Mouse (Mus musculus): ENCODE measurements around the gene 1700001P01Rik. TPM values are rescaled to one million over a fixed set of nuclear protein-coding genes. Genes with fewer than 3 reads are reported as not detected.

The 1700001P01Rik gene
- polyA plus RNA-seq (2015; fragmentation: Nextera tagmentation; extraction: Ambion mirVana), result 0.83 TPM in 1 of 2 replicates, not detected in the other

- 57% methylated on average over 17 of the region's 17 CpGs for WGBS
- no peak within 1 kb of the TSS for H3K4me2 ChIP-seq (replicated peaks)
- H3K4me1 ChIP-seq, result peaks cover 12% of the 10 kb centered on the region
- no peaks in the 10 kb centered on the region for H3K27me3 ChIP-seq
- no peak within 1 kb of the TSS for H3K4me3 ChIP-seq
- no peak within 1 kb of the TSS for H3K9ac ChIP-seq
- H3K36me3 ChIP-seq, result peaks cover 57% of the 10 kb centered on the region
- no peak within 1 kb of the TSS for H3K27ac ChIP-seq
- H3K9me3 ChIP-seq, result no peaks in the 10 kb centered on the region
- no peak for ATAC-seq (ENCODE audit: low FRiP score, low read depth)
Observed at GRCm38 (mm10) chr11:97775808-97776496, at the start of gene 1700001P01Rik. 1700001P01Rik (minus strand) TSS chr11:97775918.

- 81% methylated on average over 10 of the region's 10 CpGs for WGBS
- H3K27ac ChIP-seq, result no peak overlapping the region
- H3K4me3 ChIP-seq, result no peak overlapping the region
- no peak overlapping the region for H3K4me2 ChIP-seq (replicated peaks)
- no peak overlapping the region for H3K9ac ChIP-seq
- no peaks in the 10 kb centered on the region for H3K27me3 ChIP-seq
- H3K4me1 ChIP-seq, result no peaks in the 10 kb centered on the region
- no peak for ATAC-seq (ENCODE audit: low FRiP score, low read depth)
- H3K9me3 ChIP-seq, result no peaks in the 10 kb centered on the region
- H3K36me3 ChIP-seq, result peaks cover 91% of the 10 kb centered on the region
Observed at GRCm38 (mm10) chr11:97825295-97825694, 49.6 kb upstream of the 1700001P01Rik start.

- Histone ChIP-seq H3K9me3 (no peaks in the 10 kb centered on the region), H3K27me3 (no peaks in the 10 kb centered on the region), H3K4me3 (no peak overlapping the region), H3K27ac (no peak overlapping the region), H3K36me3 (peaks cover 91% of the 10 kb centered on the region), H3K4me1 (peaks cover 2% of the 10 kb centered on the region; the same call in 1 of the 2 replicates), H3K4me2 (replicated peaks) (no peak overlapping the region), H3K9ac (no peak overlapping the region)
- ATAC-seq (ENCODE audit: low FRiP score, low read depth), result no peak
- WGBS, result 69% methylated on average over 6 of the region's 6 CpGs
Observed at GRCm38 (mm10) chr11:97824895-97825294, 49.2 kb upstream of the 1700001P01Rik start.

GRCm38 (mm10) chr11:97824168-97824567 is 48.5 kb upstream of the 1700001P01Rik start:
- H3K27me3 ChIP-seq, result no peaks in the 10 kb centered on the region
- H3K9ac ChIP-seq, result no peak overlapping the region
- H3K4me1 ChIP-seq, result peaks cover 5% of the 10 kb centered on the region; the same call in 1 of the 2 replicates
- peaks cover 91% of the 10 kb centered on the region for H3K36me3 ChIP-seq
- H3K4me3 ChIP-seq, result no peak overlapping the region
- 96% methylated on average over 11 of the region's 11 CpGs for WGBS
- H3K9me3 ChIP-seq, result no peaks in the 10 kb centered on the region
- no peak for ATAC-seq (ENCODE audit: low FRiP score, low read depth)
- H3K4me2 ChIP-seq (replicated peaks), result no peak overlapping the region
- no peak overlapping the region for H3K27ac ChIP-seq

- Histone ChIP-seq H3K4me1 (peaks cover 14% of the 10 kb centered on the region), H3K27ac (no peak overlapping the region), H3K9ac (0 out of 2 replicates have a peak overlapping the region, but pooled peaks have one; percentile 31), H3K36me3 (peaks cover 92% of the 10 kb centered on the region), H3K9me3 (no peaks in the 10 kb centered on the region), H3K4me3 (no peak overlapping the region), H3K4me2 (replicated peaks) (no peak overlapping the region), H3K27me3 (no peaks in the 10 kb centered on the region)
- WGBS, result 79% methylated on average over 20 of the region's 20 CpGs
- ATAC-seq (ENCODE audit: low FRiP score, low read depth), result no peak
Observed at GRCm38 (mm10) chr11:97822840-97823603, 47.3 kb upstream of the 1700001P01Rik start.

- no peaks in the 10 kb centered on the region for H3K27me3 ChIP-seq
- 93% methylated on average over 8 of the region's 8 CpGs for WGBS
- H3K4me1 ChIP-seq, result peaks cover 29% of the 10 kb centered on the region
- peaks cover 92% of the 10 kb centered on the region for H3K36me3 ChIP-seq
- H3K9me3 ChIP-seq, result no peaks in the 10 kb centered on the region
- H3K4me3 ChIP-seq, result no peak overlapping the region
- no peak for ATAC-seq (ENCODE audit: low FRiP score, low read depth)
- no peak overlapping the region for H3K4me2 ChIP-seq (replicated peaks)
- no peak overlapping the region for H3K9ac ChIP-seq
- H3K27ac ChIP-seq, result no peak overlapping the region
Observed at GRCm38 (mm10) chr11:97821401-97822064, 45.8 kb upstream of the 1700001P01Rik start.

GRCm38 (mm10) chr11:97820840-97821239 is 45.1 kb upstream of the 1700001P01Rik start:
- Histone ChIP-seq H3K4me2 (replicated peaks) (no peak overlapping the region), H3K9me3 (no peaks in the 10 kb centered on the region), H3K27me3 (no peaks in the 10 kb centered on the region), H3K27ac (no peak overlapping the region), H3K9ac (no peak overlapping the region), H3K4me3 (no peak overlapping the region), H3K36me3 (peaks cover 92% of the 10 kb centered on the region), H3K4me1 (peaks cover 36% of the 10 kb centered on the region)
- 71% methylated on average over 4 of the region's 4 CpGs for WGBS
- no peak for ATAC-seq (ENCODE audit: low FRiP score, low read depth)

GRCm38 (mm10) chr11:97819923-97820322 is 44.2 kb upstream of the 1700001P01Rik start:
- Histone ChIP-seq H3K4me1 (peaks cover 45% of the 10 kb centered on the region), H3K36me3 (peaks cover 92% of the 10 kb centered on the region), H3K27me3 (no peaks in the 10 kb centered on the region), H3K4me3 (no peak overlapping the region), H3K27ac (no peak overlapping the region), H3K9ac (no peak overlapping the region), H3K9me3 (no peaks in the 10 kb centered on the region), H3K4me2 (replicated peaks) (no peak overlapping the region)
- ATAC-seq (ENCODE audit: low FRiP score, low read depth), result no peak
- WGBS, result 63% methylated on average over 5 of the region's 5 CpGs

- Histone ChIP-seq H3K27ac (no peak overlapping the region), H3K9ac (no peak overlapping the region)
- 52% methylated on average over 4 of the region's 4 CpGs for WGBS
Observed at GRCm38 (mm10) chr11:97819102-97819501, 43.4 kb upstream of the 1700001P01Rik start.

GRCm38 (mm10) chr11:97818571-97818970 is 42.9 kb upstream of the 1700001P01Rik start:
- Histone ChIP-seq H3K9ac (peak overlapping the region; percentile 20; the same call in 1 of the 2 replicates), H3K27me3 (no peaks in the 10 kb centered on the region), H3K36me3 (peaks cover 94% of the 10 kb centered on the region), H3K4me2 (replicated peaks) (no peak overlapping the region), H3K4me3 (no peak overlapping the region), H3K9me3 (no peaks in the 10 kb centered on the region), H3K4me1 (peaks cover 46% of the 10 kb centered on the region), H3K27ac (peak overlapping the region; percentile 72; the same call in 1 of the 2 replicates)
- 10% methylated on average over 4 of the region's 4 CpGs for WGBS
- ATAC-seq (ENCODE audit: low FRiP score, low read depth), result no peak

More at GRCm38 (mm10) chr11:97819102-97819501, 43.4 kb upstream of the 1700001P01Rik start:
- Histone ChIP-seq H3K4me2 (replicated peaks) (no peak overlapping the region), H3K36me3 (peaks cover 92% of the 10 kb centered on the region), H3K27me3 (no peaks in the 10 kb centered on the region), H3K9me3 (no peaks in the 10 kb centered on the region), H3K4me3 (no peak overlapping the region), H3K4me1 (peaks cover 45% of the 10 kb centered on the region)
- ATAC-seq (ENCODE audit: low FRiP score, low read depth), result no peak

- Histone ChIP-seq H3K9me3 (no peaks in the 10 kb centered on the region), H3K4me2 (replicated peaks) (no peak overlapping the region), H3K9ac (0 out of 2 replicates have a peak overlapping the region, but pooled peaks have one; percentile 20), H3K27ac (no peak overlapping the region), H3K4me3 (no peak overlapping the region), H3K4me1 (peaks cover 52% of the 10 kb centered on the region), H3K36me3 (peaks cover 95% of the 10 kb centered on the region), H3K27me3 (no peaks in the 10 kb centered on the region)
- ATAC-seq (ENCODE audit: low FRiP score, low read depth), result no peak
- WGBS, result 43% methylated on average over 6 of the region's 6 CpGs
Observed at GRCm38 (mm10) chr11:97818003-97818402, 42.3 kb upstream of the 1700001P01Rik start.

- ATAC-seq (ENCODE audit: low FRiP score, low read depth), result no peak
- no peak overlapping the region; the same call in 1 of the 2 replicates for H3K27ac ChIP-seq
- H3K27me3 ChIP-seq, result no peaks in the 10 kb centered on the region
- no peak overlapping the region for H3K4me2 ChIP-seq (replicated peaks)
- peaks cover 95% of the 10 kb centered on the region for H3K36me3 ChIP-seq
- 30% methylated on average over 5 of the region's 5 CpGs for WGBS
- no peak overlapping the region for H3K9ac ChIP-seq
- H3K4me1 ChIP-seq, result peaks cover 58% of the 10 kb centered on the region
- H3K9me3 ChIP-seq, result no peaks in the 10 kb centered on the region
- no peak overlapping the region for H3K4me3 ChIP-seq
Observed at GRCm38 (mm10) chr11:97817379-97817778, 41.7 kb upstream of the 1700001P01Rik start.

Data from limb, embryonic 13.5 days (tissue).